Mouse (Mus musculus): ENCODE measurements around the gene Naa35. TPM values are rescaled to one million over a fixed set of nuclear protein-coding genes. Genes with fewer than 3 reads are reported as not detected.

Gene Naa35
- polyA plus RNA-seq, 1 experiment from 2014 or later = 124 TPM

DNA sequence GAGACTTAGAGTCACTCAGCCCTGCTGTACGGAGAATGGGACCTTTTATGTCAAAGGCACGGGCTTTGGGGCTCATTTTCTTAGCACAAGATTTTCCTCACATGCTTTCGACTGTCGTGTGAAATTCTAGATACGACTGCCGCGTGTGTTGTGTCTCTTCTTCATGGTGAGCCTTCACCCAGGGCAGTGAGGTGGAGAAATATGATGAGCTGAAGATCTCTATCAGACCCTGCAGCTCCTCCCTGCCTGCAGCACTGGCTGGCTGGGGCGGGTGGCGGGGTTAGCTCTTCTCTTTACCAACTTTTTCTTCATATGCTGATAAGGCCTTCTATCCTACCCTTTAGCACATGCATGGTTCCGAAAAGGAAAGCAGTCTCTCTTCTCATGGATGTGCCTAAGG lies 20.1 kb upstream of the Naa35 start:
- 78% methylated on average over 10 of the region's 10 CpGs for WGBS
- DNase-seq (ENCODE audit: low spot score) = no peak

DNA sequence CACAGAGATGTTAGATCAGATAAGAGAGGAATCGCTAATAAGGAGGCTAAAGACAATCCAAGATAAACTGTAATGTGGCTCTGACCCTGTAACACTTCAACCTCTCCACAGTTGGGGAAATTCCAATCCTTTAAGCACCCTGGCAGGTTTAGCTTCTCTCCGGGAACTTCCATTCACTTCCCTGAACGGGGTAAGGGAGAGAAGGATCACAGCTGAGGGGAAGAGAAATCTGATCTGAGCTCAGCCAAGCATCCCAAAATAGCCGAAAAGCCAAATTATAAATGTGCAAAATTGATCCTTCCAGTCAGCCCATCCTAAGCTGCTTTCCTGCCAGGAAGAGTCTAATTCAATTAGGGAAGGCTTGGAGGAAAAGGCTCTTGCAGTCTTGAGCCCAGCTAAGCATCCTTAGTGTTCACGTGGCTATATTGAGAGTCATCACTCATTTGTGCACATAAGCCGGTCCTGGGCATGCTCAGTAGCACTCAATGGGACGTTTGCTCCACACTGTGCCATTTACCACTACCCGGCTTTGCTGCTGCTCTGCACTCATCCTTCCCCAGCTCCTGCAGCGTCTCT lies 19.0 kb upstream of the Naa35 start:
- Histone ChIP-seq H3K4me3 (replicated peaks; ENCODE audit: low read length) (no peak overlapping the region), H3K36me3 (replicated peaks; ENCODE audit: control insufficient read depth, insufficient read depth) (no peaks in the 10 kb centered on the region), H3K9ac (no peak overlapping the region), H3K27me3 (ENCODE audit: control insufficient read depth, insufficient read depth, low read length) (no peaks in the 10 kb centered on the region), H3K27ac (0 out of 2 replicates have a peak overlapping the region, but pooled peaks have one; percentile 17), H3K4me2 (replicated peaks) (no peak overlapping the region), H3K9me3 (ENCODE audit: control insufficient read depth, low read length) (no peaks in the 10 kb centered on the region), H3K4me1 (replicated peaks; ENCODE audit: control insufficient read depth, insufficient read depth, low read length) (no peaks in the 10 kb centered on the region)
- 67% methylated on average over 9 of the region's 9 CpGs for WGBS
- ATAC-seq (ENCODE audit: low FRiP score) = peak; percentile 77
- no peak for DNase-seq (ENCODE audit: low spot score)

More for the DNA sequence above, 20.1 kb upstream of the Naa35 start:
- no peaks in the 10 kb centered on the region for H3K36me3 ChIP-seq (replicated peaks; ENCODE audit: control insufficient read depth, insufficient read depth)
- no peaks in the 10 kb centered on the region for H3K27me3 ChIP-seq (ENCODE audit: control insufficient read depth, insufficient read depth, low read length)
- H3K4me1 ChIP-seq (replicated peaks; ENCODE audit: control insufficient read depth, insufficient read depth, low read length) = no peaks in the 10 kb centered on the region
- H3K4me3 ChIP-seq (replicated peaks; ENCODE audit: low read length) = no peak overlapping the region
- no peaks in the 10 kb centered on the region for H3K9me3 ChIP-seq (ENCODE audit: control insufficient read depth, low read length)
- no peak overlapping the region for H3K27ac ChIP-seq
- no peak for ATAC-seq (ENCODE audit: low FRiP score)
- H3K9ac ChIP-seq = no peak overlapping the region
- H3K4me2 ChIP-seq (replicated peaks) = no peak overlapping the region

DNA sequence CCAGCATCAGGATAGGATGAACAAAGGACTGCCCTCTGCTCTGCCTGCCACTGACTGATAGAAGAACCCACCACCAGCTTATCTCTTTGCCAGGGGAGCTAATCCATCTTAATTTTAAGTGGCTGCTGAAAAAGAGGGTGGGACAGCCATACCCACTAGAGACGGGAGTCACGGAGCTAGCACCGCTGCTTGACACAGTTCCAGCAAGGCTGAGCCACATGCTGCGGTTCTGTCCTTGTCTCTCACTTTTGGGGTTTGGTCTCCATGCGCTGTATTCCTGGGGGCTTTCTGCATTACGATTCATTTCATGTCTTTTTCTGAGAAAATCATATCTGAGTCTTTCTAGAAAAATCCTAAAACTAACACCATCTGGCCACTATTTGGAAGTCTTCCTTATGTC lies 14.0 kb upstream of the Naa35 start:
- DNase-seq (ENCODE audit: low spot score) = no peak
- 89% methylated on average over 6 of the region's 6 CpGs for WGBS

DNA sequence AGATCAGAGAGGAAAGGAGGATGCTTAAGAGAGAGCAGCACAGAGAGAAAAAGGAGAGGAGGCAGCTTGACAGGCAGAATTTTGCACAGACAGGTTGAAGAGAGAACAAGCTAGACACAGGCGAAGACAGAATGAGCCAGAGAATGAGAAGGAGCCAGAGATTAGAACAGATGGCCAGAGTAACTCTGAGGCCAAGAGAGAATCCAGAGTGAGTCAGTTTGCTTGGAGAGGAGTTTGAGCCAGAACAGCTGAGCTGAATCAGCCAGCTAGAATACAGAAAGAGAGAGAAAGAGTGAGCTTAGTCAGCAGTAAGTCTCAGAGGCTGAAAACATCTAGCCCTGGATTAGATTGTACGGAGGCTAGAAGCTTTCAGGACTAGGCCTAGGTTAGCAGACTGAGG lies 12.5 kb upstream of the Naa35 start:
- no peak overlapping the region for H3K27ac ChIP-seq
- H3K27me3 ChIP-seq (ENCODE audit: control insufficient read depth, insufficient read depth, low read length) = no peaks in the 10 kb centered on the region
- no peak overlapping the region for H3K4me2 ChIP-seq (replicated peaks)
- H3K36me3 ChIP-seq (replicated peaks; ENCODE audit: control insufficient read depth, insufficient read depth) = no peaks in the 10 kb centered on the region
- H3K4me3 ChIP-seq (replicated peaks; ENCODE audit: low read length) = no peak overlapping the region
- DNase-seq (ENCODE audit: low spot score) (no peak), ATAC-seq (ENCODE audit: low FRiP score) (no peak)
- no peaks in the 10 kb centered on the region for H3K4me1 ChIP-seq (replicated peaks; ENCODE audit: control insufficient read depth, insufficient read depth, low read length)
- no peaks in the 10 kb centered on the region for H3K9me3 ChIP-seq (ENCODE audit: control insufficient read depth, low read length)
- WGBS = 80% methylated on average over 2 of the region's 2 CpGs
- H3K9ac ChIP-seq = no peak overlapping the region

More for the DNA sequence above, 14.0 kb upstream of the Naa35 start:
- Histone ChIP-seq H3K36me3 (replicated peaks; ENCODE audit: control insufficient read depth, insufficient read depth) (no peaks in the 10 kb centered on the region), H3K4me3 (replicated peaks; ENCODE audit: low read length) (no peak overlapping the region), H3K4me1 (replicated peaks; ENCODE audit: control insufficient read depth, insufficient read depth, low read length) (no peaks in the 10 kb centered on the region), H3K27me3 (ENCODE audit: control insufficient read depth, insufficient read depth, low read length) (no peaks in the 10 kb centered on the region), H3K4me2 (replicated peaks) (no peak overlapping the region), H3K9me3 (ENCODE audit: control insufficient read depth, low read length) (no peaks in the 10 kb centered on the region), H3K9ac (no peak overlapping the region), H3K27ac (no peak overlapping the region)
- no peak for ATAC-seq (ENCODE audit: low FRiP score)

DNA sequence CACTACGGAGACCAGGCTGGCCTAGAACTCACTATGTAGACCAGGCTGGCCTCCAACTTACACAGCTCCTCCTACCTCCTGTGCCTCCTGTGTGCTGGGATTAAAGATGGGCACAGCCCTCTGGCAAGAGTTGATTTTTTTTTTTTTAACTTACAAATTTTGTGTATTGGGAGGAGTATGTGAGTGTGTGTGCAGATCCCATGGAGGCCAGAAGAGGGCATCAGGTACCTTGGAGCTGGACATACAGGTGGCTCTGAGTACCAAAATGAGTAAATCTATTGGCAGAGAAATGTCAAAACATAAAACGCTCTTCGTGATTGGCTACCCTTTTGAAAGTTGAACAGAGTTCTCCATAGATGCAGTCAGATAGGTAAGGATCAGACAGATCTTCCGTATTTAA lies 4.1 kb upstream of the Naa35 start:
- ATAC-seq (ENCODE audit: low FRiP score) (no peak), DNase-seq (ENCODE audit: low spot score) (no peak)
- H3K9ac ChIP-seq = no peak overlapping the region
- no peaks in the 10 kb centered on the region for H3K27me3 ChIP-seq (ENCODE audit: control insufficient read depth, insufficient read depth, low read length)
- 96% methylated on average over 4 of the region's 4 CpGs for WGBS
- H3K4me2 ChIP-seq (replicated peaks) = no peak overlapping the region
- no peak overlapping the region for H3K27ac ChIP-seq
- no peak overlapping the region for H3K4me3 ChIP-seq (replicated peaks; ENCODE audit: low read length)
- H3K36me3 ChIP-seq (replicated peaks; ENCODE audit: control insufficient read depth, insufficient read depth) = no peaks in the 10 kb centered on the region
- peaks cover 8% of the 10 kb centered on the region for H3K4me1 ChIP-seq (replicated peaks; ENCODE audit: control insufficient read depth, insufficient read depth, low read length)
- no peaks in the 10 kb centered on the region for H3K9me3 ChIP-seq (ENCODE audit: control insufficient read depth, low read length)

DNA sequence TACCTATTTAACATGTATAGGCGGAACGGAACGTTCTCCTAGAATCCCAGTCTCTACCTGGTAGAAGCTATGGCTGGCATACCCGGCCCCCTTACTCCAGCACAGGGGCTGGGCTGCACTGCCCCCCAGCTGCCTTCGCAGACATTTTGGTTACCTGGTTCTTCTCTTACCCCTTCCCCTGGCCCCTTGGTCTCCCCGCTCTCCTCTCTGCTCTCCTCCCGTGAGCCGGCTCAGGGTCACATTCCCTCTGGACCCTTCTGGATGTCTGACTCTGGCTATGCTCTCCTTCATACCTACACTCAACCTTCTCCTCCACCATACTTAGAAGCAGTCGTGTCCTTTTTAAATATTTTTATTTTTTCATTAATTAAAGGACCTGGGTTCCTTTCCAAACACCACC lies 578 bp upstream of the Naa35 start:
- Histone ChIP-seq H3K4me1 (replicated peaks; ENCODE audit: control insufficient read depth, insufficient read depth, low read length) (peaks cover 26% of the 10 kb centered on the region), H3K36me3 (replicated peaks; ENCODE audit: control insufficient read depth, insufficient read depth) (peaks cover 17% of the 10 kb centered on the region), H3K4me2 (replicated peaks) (peak overlapping the region; percentile 92), H3K27me3 (ENCODE audit: control insufficient read depth, insufficient read depth, low read length) (no peaks in the 10 kb centered on the region), H3K4me3 (replicated peaks; ENCODE audit: low read length) (peak overlapping the region; percentile 96), H3K9me3 (ENCODE audit: control insufficient read depth, low read length) (no peaks in the 10 kb centered on the region), H3K27ac (peak overlapping the region; percentile 74), H3K9ac (peak overlapping the region; percentile 70)
- DNase-seq (ENCODE audit: low spot score) (peak; percentile 34), ATAC-seq (ENCODE audit: low FRiP score) (peak; percentile 44)
- 3% methylated on average over 9 of the region's 9 CpGs for WGBS

DNA sequence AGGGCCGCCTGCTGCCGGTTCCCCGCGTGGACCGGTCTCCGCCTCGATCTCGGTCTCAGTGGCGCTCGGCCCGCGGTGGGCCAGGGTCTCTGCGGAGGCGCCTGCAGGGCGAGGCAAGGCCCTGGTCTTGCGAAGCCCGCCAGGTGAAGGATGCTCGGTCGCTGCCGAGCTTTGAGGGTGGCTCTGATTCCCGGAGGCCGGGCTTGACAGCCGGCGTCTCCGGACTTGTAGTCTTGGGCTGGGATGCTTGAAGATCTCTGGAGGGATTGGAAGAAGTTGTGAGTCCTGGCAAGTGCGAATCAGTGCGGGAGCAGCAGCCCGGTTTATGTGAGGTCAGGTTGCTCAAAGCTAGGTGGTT lies 568 bp downstream of the Naa35 start:
- WGBS = under 1% methylated on average over 28 of the region's 28 CpGs
- Histone ChIP-seq H3K36me3 (replicated peaks; ENCODE audit: control insufficient read depth, insufficient read depth) (peaks cover 28% of the 10 kb centered on the region), H3K9ac (peak overlapping the region; percentile 93), H3K4me2 (replicated peaks) (peak overlapping the region; percentile 93), H3K27me3 (ENCODE audit: control insufficient read depth, insufficient read depth, low read length) (no peaks in the 10 kb centered on the region), H3K4me3 (replicated peaks; ENCODE audit: low read length) (peak overlapping the region; percentile 96), H3K9me3 (ENCODE audit: control insufficient read depth, low read length) (no peaks in the 10 kb centered on the region), H3K27ac (peak overlapping the region; percentile 90), H3K4me1 (replicated peaks; ENCODE audit: control insufficient read depth, insufficient read depth, low read length) (peaks cover 26% of the 10 kb centered on the region)
- DNase-seq (ENCODE audit: low spot score) (no peak), ATAC-seq (ENCODE audit: low FRiP score) (no peak)

DNA sequence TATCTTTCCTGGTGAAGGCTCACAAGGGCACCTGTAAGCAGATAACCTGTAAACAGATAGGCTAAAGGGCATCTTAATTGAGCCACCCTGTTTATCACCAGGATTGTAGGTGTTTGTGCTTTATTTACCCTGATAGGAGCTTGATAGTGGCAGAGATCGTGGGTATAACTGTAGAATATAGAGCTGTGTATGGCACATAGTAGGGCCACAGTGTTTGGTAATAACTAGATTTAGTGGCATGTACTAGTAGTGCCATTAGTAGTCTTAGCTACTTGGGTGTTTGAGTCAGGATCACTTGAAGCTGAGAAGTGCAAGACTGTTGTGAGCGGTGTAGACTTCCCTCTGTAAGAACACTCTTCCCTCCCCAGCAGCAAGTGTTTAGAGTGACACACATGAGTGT lies 2.1 kb downstream of the Naa35 start:
- Histone ChIP-seq H3K4me3 (replicated peaks; ENCODE audit: low read length) (no peak overlapping the region), H3K27ac (no peak overlapping the region), H3K4me1 (replicated peaks; ENCODE audit: control insufficient read depth, insufficient read depth, low read length) (peaks cover 26% of the 10 kb centered on the region), H3K4me2 (replicated peaks) (peak overlapping the region; percentile 93), H3K27me3 (ENCODE audit: control insufficient read depth, insufficient read depth, low read length) (no peaks in the 10 kb centered on the region), H3K36me3 (replicated peaks; ENCODE audit: control insufficient read depth, insufficient read depth) (peaks cover 44% of the 10 kb centered on the region), H3K9me3 (ENCODE audit: control insufficient read depth, low read length) (no peaks in the 10 kb centered on the region), H3K9ac (peak overlapping the region; percentile 93)
- ATAC-seq (ENCODE audit: low FRiP score) (no peak), DNase-seq (ENCODE audit: low spot score) (no peak)
- 96% methylated on average over 2 of the region's 2 CpGs for WGBS

DNA sequence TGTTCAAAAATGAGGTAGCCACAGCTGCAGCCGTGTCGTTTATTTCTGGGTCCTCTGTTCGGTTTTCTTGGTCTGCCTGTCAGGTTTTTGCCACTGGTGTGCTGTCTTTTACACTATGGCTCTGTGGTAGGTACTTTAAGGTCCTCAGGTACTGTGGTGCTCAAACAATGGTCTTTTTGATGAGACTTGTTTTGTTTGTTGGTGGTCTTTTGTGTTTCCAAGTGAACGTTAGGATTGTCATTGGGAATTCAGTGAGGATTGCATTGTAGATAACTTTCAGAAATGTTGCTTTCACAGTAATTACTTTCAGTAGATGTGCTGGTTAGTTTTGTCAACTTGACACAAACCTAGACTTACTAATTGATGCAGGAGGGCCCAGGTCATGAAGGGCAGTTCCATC lies 4.6 kb downstream of the Naa35 start:
- WGBS = 90% methylated on average over 4 of the region's 4 CpGs
- DNase-seq (ENCODE audit: low spot score) (no peak), ATAC-seq (ENCODE audit: low FRiP score) (no peak)
- H3K36me3 ChIP-seq (replicated peaks; ENCODE audit: control insufficient read depth, insufficient read depth) = peaks cover 67% of the 10 kb centered on the region
- no peaks in the 10 kb centered on the region for H3K27me3 ChIP-seq (ENCODE audit: control insufficient read depth, insufficient read depth, low read length)
- H3K27ac ChIP-seq = no peak overlapping the region
- H3K9me3 ChIP-seq (ENCODE audit: control insufficient read depth, low read length) = no peaks in the 10 kb centered on the region
- H3K4me3 ChIP-seq (replicated peaks; ENCODE audit: low read length) = no peak overlapping the region
- H3K9ac ChIP-seq = no peak overlapping the region
- no peak overlapping the region for H3K4me2 ChIP-seq (replicated peaks)
- peaks cover 20% of the 10 kb centered on the region for H3K4me1 ChIP-seq (replicated peaks; ENCODE audit: control insufficient read depth, insufficient read depth, low read length)

DNA sequence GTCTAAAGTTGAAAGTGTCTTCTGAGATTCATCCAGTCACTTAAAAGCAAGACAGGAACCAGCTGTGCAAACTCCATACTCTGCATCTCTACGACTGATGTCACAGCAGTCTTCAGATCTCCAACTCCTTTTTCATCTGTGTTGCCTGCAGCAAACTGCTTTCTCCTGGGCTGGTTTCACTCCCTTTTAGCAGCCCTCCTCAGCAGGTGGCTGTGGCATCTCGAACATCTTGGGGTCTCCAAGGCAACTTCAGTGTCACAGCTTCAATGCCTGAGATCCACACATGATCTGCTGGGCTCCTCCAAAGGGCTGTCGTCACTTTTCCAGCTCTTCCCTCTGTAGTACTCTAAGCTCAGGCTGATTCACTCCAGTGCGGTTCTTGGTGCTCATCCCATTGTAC lies 5.6 kb downstream of the Naa35 start:
- Histone ChIP-seq H3K4me3 (replicated peaks; ENCODE audit: low read length) (no peak overlapping the region), H3K4me1 (replicated peaks; ENCODE audit: control insufficient read depth, insufficient read depth, low read length) (peaks cover 20% of the 10 kb centered on the region), H3K27ac (no peak overlapping the region), H3K27me3 (ENCODE audit: control insufficient read depth, insufficient read depth, low read length) (no peaks in the 10 kb centered on the region), H3K4me2 (replicated peaks) (no peak overlapping the region), H3K36me3 (replicated peaks; ENCODE audit: control insufficient read depth, insufficient read depth) (peaks cover 74% of the 10 kb centered on the region), H3K9me3 (ENCODE audit: control insufficient read depth, low read length) (no peaks in the 10 kb centered on the region), H3K9ac (no peak overlapping the region)
- ATAC-seq (ENCODE audit: low FRiP score) = no peak
- no peak for DNase-seq (ENCODE audit: low spot score)
- WGBS = 91% methylated on average over 4 of the region's 4 CpGs

Data from hindbrain, embryonic 14.5 days (tissue).